Mouse (Mus musculus): ENCODE data around the gene Akr1a1. TPM values are rescaled to one million over a fixed set of nuclear protein-coding genes. Genes with fewer than 3 reads are reported as not detected.

The Akr1a1 gene
- polyA plus RNA-seq (2015; fragmentation: Nextera tagmentation; extraction: Ambion mirVana): 763 and 799 TPM in 2 replicates

- Histone ChIP-seq H3K4me3 (ENCODE audit: low read length) (peak within 1 kb of the TSS; percentile 78), H3K4me2 (ENCODE audit: low read length) (peak within 1 kb of the TSS; percentile 88)
- ATAC-seq: peak; percentile 100
Observed at GRCm38 (mm10) chr4:116650924-116651796, at the start of gene Akr1a1. Gene Akr1a1, minus strand, starts transcription at chr4:116651680.

DNA sequence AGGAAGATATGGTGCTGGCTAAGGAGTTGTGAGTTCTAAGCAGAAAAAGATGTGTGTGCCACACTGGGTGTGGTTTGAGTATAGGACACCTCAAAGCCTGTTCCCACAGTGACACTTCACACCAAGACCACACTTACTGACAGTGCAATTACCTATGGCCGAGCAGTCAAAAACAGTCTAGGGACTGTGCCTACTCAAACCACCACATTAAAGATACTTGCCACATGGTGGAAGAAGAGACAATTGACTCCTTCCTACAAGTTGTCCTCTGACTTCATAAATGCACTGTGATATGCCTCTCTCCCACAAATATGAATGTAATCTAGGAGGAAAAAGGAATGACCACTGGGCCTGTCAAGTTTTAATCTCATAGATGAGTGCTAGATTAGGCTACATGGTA is 49.5 kb upstream of the Akr1a1 start:
- WGBS: 83% methylated on average over 1 of the region's 1 CpGs

More at GRCm38 (mm10) chr4:116650924-116651796, at the start of gene Akr1a1:
- no peaks in the 10 kb centered on the region for H3K36me3 ChIP-seq (ENCODE audit: control insufficient read depth, insufficient read depth, low read length)
- H3K27ac ChIP-seq (ENCODE audit: low read depth, low read length): peak within 1 kb of the TSS; percentile 86
- H3K9ac ChIP-seq (ENCODE audit: low read depth, low read length): peak within 1 kb of the TSS; percentile 87
- WGBS: 0% methylated on average over 39 of the region's 39 CpGs
- H3K27me3 ChIP-seq (replicated peaks; ENCODE audit: control insufficient read depth, insufficient read depth, low read length): no peaks in the 10 kb centered on the region; the same call in 1 of the 2 replicates
- H3K9me3 ChIP-seq (ENCODE audit: control insufficient read depth, low read length): no peaks in the 10 kb centered on the region
- peaks cover 23% of the 10 kb centered on the region for H3K4me1 ChIP-seq (ENCODE audit: control insufficient read depth, insufficient read depth, low read depth, low read length)

GRCm38 (mm10) chr4:116698693-116699342 is 47.3 kb upstream of the Akr1a1 start:
- H3K27ac ChIP-seq (ENCODE audit: low read depth, low read length): no peak overlapping the region
- no peak overlapping the region for H3K4me2 ChIP-seq (ENCODE audit: low read length)
- H3K9ac ChIP-seq (ENCODE audit: low read depth, low read length): no peak overlapping the region
- H3K9me3 ChIP-seq (ENCODE audit: control insufficient read depth, low read length): no peaks in the 10 kb centered on the region
- H3K27me3 ChIP-seq (replicated peaks; ENCODE audit: control insufficient read depth, insufficient read depth, low read length): no peaks in the 10 kb centered on the region
- H3K4me1 ChIP-seq (ENCODE audit: control insufficient read depth, insufficient read depth, low read depth, low read length): no peaks in the 10 kb centered on the region
- no peak for ATAC-seq
- 88% methylated on average over 2 of the region's 2 CpGs for WGBS
- peaks cover 7% of the 10 kb centered on the region for H3K36me3 ChIP-seq (ENCODE audit: control insufficient read depth, insufficient read depth, low read length)
- no peak overlapping the region for H3K4me3 ChIP-seq (ENCODE audit: low read length)

More for the DNA sequence above, 49.5 kb upstream of the Akr1a1 start:
- Histone ChIP-seq H3K27me3 (replicated peaks; ENCODE audit: control insufficient read depth, insufficient read depth, low read length) (no peaks in the 10 kb centered on the region), H3K9ac (ENCODE audit: low read depth, low read length) (no peak overlapping the region), H3K9me3 (ENCODE audit: control insufficient read depth, low read length) (no peaks in the 10 kb centered on the region), H3K4me1 (ENCODE audit: control insufficient read depth, insufficient read depth, low read depth, low read length) (no peaks in the 10 kb centered on the region), H3K4me2 (ENCODE audit: low read length) (no peak overlapping the region), H3K27ac (ENCODE audit: low read depth, low read length) (no peak overlapping the region), H3K36me3 (ENCODE audit: control insufficient read depth, insufficient read depth, low read length) (peaks cover 2% of the 10 kb centered on the region; the same call in 1 of the 2 replicates), H3K4me3 (ENCODE audit: low read length) (no peak overlapping the region)
- no peak for ATAC-seq

DNA sequence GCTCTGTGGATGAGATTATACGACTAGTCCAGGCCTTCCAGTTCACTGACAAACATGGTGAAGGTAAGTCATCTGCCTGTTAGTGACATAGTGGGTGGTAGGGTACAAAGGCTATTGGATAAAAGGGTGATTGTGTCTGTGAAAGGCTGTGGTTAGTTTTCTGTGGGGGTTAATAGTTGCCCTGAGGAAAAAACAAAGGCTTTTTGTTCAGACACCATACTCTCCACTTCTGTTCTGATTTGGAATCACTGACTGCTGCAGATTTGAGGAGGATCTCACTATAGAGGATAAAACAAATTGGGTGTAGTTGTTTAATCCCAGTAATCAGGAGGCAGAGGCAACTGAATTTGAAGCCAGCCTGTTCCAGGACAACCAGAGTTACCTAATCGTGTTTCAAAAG is 42.3 kb upstream of the Akr1a1 start:
- Histone ChIP-seq H3K9me3 (ENCODE audit: control insufficient read depth, low read length) (no peaks in the 10 kb centered on the region), H3K9ac (ENCODE audit: low read depth, low read length) (no peak overlapping the region), H3K4me2 (ENCODE audit: low read length) (no peak overlapping the region), H3K27me3 (replicated peaks; ENCODE audit: control insufficient read depth, insufficient read depth, low read length) (no peaks in the 10 kb centered on the region), H3K27ac (ENCODE audit: low read depth, low read length) (no peak overlapping the region), H3K4me3 (ENCODE audit: low read length) (no peak overlapping the region), H3K4me1 (ENCODE audit: control insufficient read depth, insufficient read depth, low read depth, low read length) (no peaks in the 10 kb centered on the region), H3K36me3 (ENCODE audit: control insufficient read depth, insufficient read depth, low read length) (peaks cover 15% of the 10 kb centered on the region)
- no peak for ATAC-seq
- 84% methylated on average over 2 of the region's 2 CpGs for WGBS

DNA sequence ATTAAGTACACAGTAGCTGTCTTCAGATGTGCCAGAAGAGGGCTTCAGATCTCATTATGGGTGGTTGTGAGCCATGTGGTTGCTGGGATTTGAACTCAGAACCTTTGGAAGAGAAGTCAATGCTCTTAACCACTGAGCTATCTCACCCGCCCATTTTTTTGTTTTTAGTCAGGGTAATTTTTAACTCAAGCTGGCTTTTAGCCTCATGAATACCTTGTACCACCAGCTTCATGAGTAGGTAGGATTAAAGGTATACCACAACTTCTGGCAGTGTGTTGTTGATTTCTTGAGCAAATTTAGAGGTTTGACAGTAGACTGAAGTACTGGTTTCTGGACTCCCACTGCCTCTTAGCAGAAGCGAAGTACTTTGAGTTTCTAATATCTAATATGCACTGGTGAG is 40.7 kb upstream of the Akr1a1 start:
- WGBS: 88% methylated on average over 2 of the region's 2 CpGs
- Histone ChIP-seq H3K4me1 (ENCODE audit: control insufficient read depth, insufficient read depth, low read depth, low read length) (peaks cover 2% of the 10 kb centered on the region; the same call in 1 of the 2 replicates), H3K36me3 (ENCODE audit: control insufficient read depth, insufficient read depth, low read length) (peaks cover 15% of the 10 kb centered on the region), H3K4me2 (ENCODE audit: low read length) (no peak overlapping the region), H3K9ac (ENCODE audit: low read depth, low read length) (no peak overlapping the region), H3K27ac (ENCODE audit: low read depth, low read length) (no peak overlapping the region), H3K27me3 (replicated peaks; ENCODE audit: control insufficient read depth, insufficient read depth, low read length) (no peaks in the 10 kb centered on the region), H3K9me3 (ENCODE audit: control insufficient read depth, low read length) (no peaks in the 10 kb centered on the region), H3K4me3 (ENCODE audit: low read length) (no peak overlapping the region)
- no peak for ATAC-seq

GRCm38 (mm10) chr4:116689309-116689876 is 37.9 kb upstream of the Akr1a1 start:
- WGBS: 90% methylated on average over 4 of the region's 4 CpGs
- Histone ChIP-seq H3K27ac (ENCODE audit: low read depth, low read length) (no peak overlapping the region), H3K36me3 (ENCODE audit: control insufficient read depth, insufficient read depth, low read length) (peaks cover 11% of the 10 kb centered on the region; the same call in 1 of the 2 replicates), H3K4me1 (ENCODE audit: control insufficient read depth, insufficient read depth, low read depth, low read length) (peaks cover 11% of the 10 kb centered on the region), H3K9ac (ENCODE audit: low read depth, low read length) (no peak overlapping the region), H3K4me3 (ENCODE audit: low read length) (no peak overlapping the region), H3K27me3 (replicated peaks; ENCODE audit: control insufficient read depth, insufficient read depth, low read length) (no peaks in the 10 kb centered on the region), H3K9me3 (ENCODE audit: control insufficient read depth, low read length) (no peaks in the 10 kb centered on the region), H3K4me2 (ENCODE audit: low read length) (no peak overlapping the region)
- ATAC-seq: no peak

DNA sequence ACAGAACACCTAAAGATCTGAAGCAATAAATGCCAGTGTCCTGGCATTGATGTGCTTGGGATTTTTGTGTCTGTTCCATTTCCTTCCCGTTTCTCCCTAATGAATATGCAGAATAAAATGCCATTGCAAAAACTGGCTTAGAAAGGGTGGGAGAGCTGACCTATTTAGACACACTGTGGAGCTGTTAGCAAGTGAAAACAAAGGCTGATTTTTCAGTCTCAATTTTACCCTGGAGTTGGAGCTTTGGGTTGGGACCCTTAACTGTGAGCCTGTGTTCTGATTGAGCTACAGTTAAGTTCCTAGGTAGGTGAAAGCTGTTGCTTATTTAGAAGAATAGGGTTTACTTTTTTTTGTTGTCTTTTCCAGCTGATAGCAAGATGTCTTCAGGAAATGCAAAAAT is 35.6 kb upstream of the Akr1a1 start:
- Histone ChIP-seq H3K36me3 (ENCODE audit: control insufficient read depth, insufficient read depth, low read length) (peaks cover 4% of the 10 kb centered on the region; the same call in 1 of the 2 replicates), H3K4me3 (ENCODE audit: low read length) (peak overlapping the region; percentile 3; the same call in 1 of the 2 replicates), H3K27me3 (replicated peaks; ENCODE audit: control insufficient read depth, insufficient read depth, low read length) (no peaks in the 10 kb centered on the region), H3K4me1 (ENCODE audit: control insufficient read depth, insufficient read depth, low read depth, low read length) (peaks cover 11% of the 10 kb centered on the region), H3K9me3 (ENCODE audit: control insufficient read depth, low read length) (no peaks in the 10 kb centered on the region), H3K4me2 (ENCODE audit: low read length) (peak overlapping the region; percentile 83), H3K27ac (ENCODE audit: low read depth, low read length) (no peak overlapping the region), H3K9ac (ENCODE audit: low read depth, low read length) (no peak overlapping the region)
- WGBS: 18% methylated on average over 1 of the region's 1 CpGs
- ATAC-seq: no peak

GRCm38 (mm10) chr4:116685402-116686061 is 34.1 kb upstream of the Akr1a1 start, which contains the start of gene Prdx1:
Gene Prdx1, plus strand, starts transcription at chr4:116685544.
- Histone ChIP-seq H3K4me1 (ENCODE audit: control insufficient read depth, insufficient read depth, low read depth, low read length) (peaks cover 11% of the 10 kb centered on the region), H3K9ac (ENCODE audit: low read depth, low read length) (peak within 1 kb of the TSS; percentile 68), H3K27me3 (replicated peaks; ENCODE audit: control insufficient read depth, insufficient read depth, low read length) (no peaks in the 10 kb centered on the region), H3K4me3 (ENCODE audit: low read length) (peak within 1 kb of the TSS; percentile 66), H3K4me2 (ENCODE audit: low read length) (peak within 1 kb of the TSS; percentile 83), H3K27ac (ENCODE audit: low read depth, low read length) (peak within 1 kb of the TSS; percentile 78), H3K36me3 (ENCODE audit: control insufficient read depth, insufficient read depth, low read length) (peaks cover 4% of the 10 kb centered on the region; the same call in 1 of the 2 replicates), H3K9me3 (ENCODE audit: control insufficient read depth, low read length) (no peaks in the 10 kb centered on the region)
- WGBS: under 1% methylated on average over 53 of the region's 56 CpGs
- peak; percentile 96 for ATAC-seq
